ENCODE assay signal across 8 mouse cellular contexts in the genomic region with DNA sequence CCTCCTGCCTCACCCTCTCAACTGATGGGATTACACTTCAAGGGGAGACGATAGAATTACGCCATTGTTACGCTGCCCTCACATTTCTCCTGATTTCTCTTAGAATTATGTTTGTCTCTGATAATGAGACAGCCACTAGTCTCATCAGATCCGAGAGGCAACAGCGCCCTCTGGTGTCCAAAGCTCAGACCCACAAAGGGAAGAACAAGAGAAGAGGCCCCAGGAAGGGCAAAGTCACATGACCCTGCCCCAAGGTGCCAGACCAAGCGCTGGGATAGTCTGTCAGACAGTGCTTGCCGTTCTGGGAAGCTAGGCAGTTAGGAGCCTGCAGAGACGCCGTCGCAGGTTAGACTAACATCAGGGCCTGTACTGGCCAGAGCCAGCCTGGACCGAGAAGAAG. TPM values are rescaled to one million over a fixed set of nuclear protein-coding genes. Genes with fewer than 3 reads are reported as not detected.
DNase-seq lines count a peak whose midpoint lies in the region; ATAC-seq lines count a peak whose summit lies in the region.

No protein-coding gene starts in this region.

- DNase-seq in NIH3T3 (ENCODE audit: low read depth), result peak; percentile 96
- DNase-seq in cerebellum, postnatal 10 days, result peak; percentile 98 to 99
- peak; percentile 73 to 90 for DNase-seq in frontal cortex, postnatal 10 days (ENCODE audit: low spot score in 2 of 2)
- DNase-seq in layer of hippocampus, postnatal 10 days (ENCODE audit: low spot score in 2 of 2), result peak; percentile 98 to 99
- peak; percentile 96 for DNase-seq in lung, postnatal 10 days
- peak; percentile 92 for DNase-seq in ovary, postnatal 36 days (ENCODE audit: low spot score)
- peak; percentile 97 for DNase-seq in thymus, postnatal 14 days

- no peaks in the 10 kb centered on the region for H3K9me3 ChIP-seq in hindbrain, embryonic 12.5 days (replicated peaks)

- 3% methylated on average over 11 of the region's 11 CpGs for WGBS in hindbrain, embryonic 12.5 days

- ATAC-seq in hindbrain, embryonic 12.5 days (ENCODE audit: low FRiP score), result peak; percentile 78

- H3K36me3 ChIP-seq in hindbrain, embryonic 12.5 days, result no peaks in the 10 kb centered on the region

- H3K4me1 ChIP-seq in hindbrain, embryonic 12.5 days, result peaks cover 16% of the 10 kb centered on the region

- H3K9ac ChIP-seq in hindbrain, embryonic 12.5 days, result no peak overlapping the region

- no peak overlapping the region for H3K27ac ChIP-seq in hindbrain, embryonic 12.5 days

- no peak overlapping the region for H3K4me3 ChIP-seq in hindbrain, embryonic 12.5 days

- peaks cover 9% of the 10 kb centered on the region; the same call in 1 of the 2 replicates for H3K27me3 ChIP-seq in hindbrain, embryonic 12.5 days

- peak overlapping the region; percentile 43 for H3K4me2 ChIP-seq in hindbrain, embryonic 12.5 days (replicated peaks)

RNA-seq across cellular contexts. Expression of gene Csk, which starts 2.3 kb away (rescaled TPM):
- 38.3 and 41.6 TPM in 2 replicates for polyA plus RNA-seq in hindbrain, embryonic 12.5 days (2016; fragmentation: Nextera tagmentation; extraction: Ambion mirVana)
- 10 to 100 TPM; 56.6 to 59.0 TPM for total RNA-seq in layer of hippocampus, postnatal 10 days (2021)

RNA-seq across cellular contexts. Expression of gene Cyp1a2, which starts 27.8 kb away (rescaled TPM):
- not detected in 2 replicates for polyA plus RNA-seq in hindbrain, embryonic 12.5 days (2016; fragmentation: Nextera tagmentation; extraction: Ambion mirVana)
- not detected for total RNA-seq in layer of hippocampus, postnatal 10 days (2021)

RNA-seq across cellular contexts. Expression of gene Cyp1a1, which starts 32.0 kb away (rescaled TPM):
- polyA plus RNA-seq in hindbrain, embryonic 12.5 days (2016; fragmentation: Nextera tagmentation; extraction: Ambion mirVana), result 0.12 TPM in 1 of 2 replicates, not detected in the other
- under 1 TPM; 0.48 to 0.60 TPM for total RNA-seq in layer of hippocampus, postnatal 10 days (2021)

RNA-seq across cellular contexts. Expression of gene Lman1l, which starts 35.2 kb away (rescaled TPM):
- polyA plus RNA-seq in hindbrain, embryonic 12.5 days (2016; fragmentation: Nextera tagmentation; extraction: Ambion mirVana), result not detected in 2 replicates
- not detected for total RNA-seq in layer of hippocampus, postnatal 10 days (2021)

RNA-seq across cellular contexts. Expression of gene Cplx3, which starts 49.7 kb away (rescaled TPM):
- 0.08 and 0.27 TPM in 2 replicates for polyA plus RNA-seq in hindbrain, embryonic 12.5 days (2016; fragmentation: Nextera tagmentation; extraction: Ambion mirVana)
- total RNA-seq in layer of hippocampus, postnatal 10 days (2021), result 1 to 10 TPM; 1.9 to 2.6 TPM
